In genomic region chr15:68508190-68508589, GRCm38 (mm10) we compare ENCODE assay signal across 22 mouse cellular contexts.
A peak's percentile ranks its signal among the peaks of the same experiment; 100 is the strongest.
DNase-seq lines count a peak whose midpoint lies in the region; ATAC-seq lines count a peak whose summit lies in the region.
"Had no signal": no experiment of that assay in that cellular context is flagged by ENCODE, and none has a peak within 500 bp of the region (broad histone marks: within the 10 kb centered on the region; RNA-seq: fewer than 3 reads in every experiment).

No protein-coding gene starts in this region.

- peak; percentile 34 to 39 for DNase-seq in cerebellum, postnatal 10 days
- no peak for DNase-seq in cerebellum, postnatal 36 days
- peak; percentile 3 for DNase-seq in left cerebral cortex, postnatal 4 days
- no peak for DNase-seq in left cerebral cortex, postnatal 25 days (ENCODE audit: low spot score in 2 of 2)
- DNase-seq in retina, embryonic 14.5 days (ENCODE audit: low spot score), result peak; percentile 13
- DNase-seq in retina, postnatal 1 day, result no peak
- DNase-seq: adrenal gland, postnatal 14 days; B cell, adult 2 months; cerebellum, adult 11-12 months; cerebellum, adult 9-10 months; gastrocnemius, postnatal 10 days; heart, adult 18-20 months had no signal

- no peaks in the 10 kb centered on the region for H3K9me3 ChIP-seq in kidney, embryonic 15.5 days (replicated peaks)
- no peaks in the 10 kb centered on the region for H3K9me3 ChIP-seq in kidney, embryonic 16.5 days (ENCODE audit: low read length)
- H3K9me3 ChIP-seq: embryonic facial prominence, embryonic 12.5 days; forebrain, embryonic 15.5 days; G1E; heart, embryonic 10.5 days; hindbrain, embryonic 10.5 days had no signal

- 0 out of 2 replicates have a peak, but pooled peaks cover 2% of the 10 kb centered on the region for H3K4me1 ChIP-seq in kidney, embryonic 15.5 days
- no peaks in the 10 kb centered on the region; the same call in 1 of the 2 replicates for H3K4me1 ChIP-seq in kidney, embryonic 16.5 days (ENCODE audit: insufficient read depth, low read length)
- H3K4me1 ChIP-seq: embryonic facial prominence, embryonic 12.5 days; forebrain, embryonic 15.5 days; heart, embryonic 10.5 days had no signal

- H3K4me3 ChIP-seq in kidney, embryonic 15.5 days (replicated peaks), result no peak overlapping the region
- H3K4me3 ChIP-seq in kidney, embryonic 16.5 days (ENCODE audit: low read length), result no peak overlapping the region
- H3K4me3 ChIP-seq: embryonic facial prominence, embryonic 12.5 days; forebrain, embryonic 15.5 days; heart, embryonic 10.5 days; hindbrain, embryonic 10.5 days had no signal

- H3K4me2 ChIP-seq in kidney, embryonic 15.5 days, result no peak overlapping the region
- H3K4me2 ChIP-seq in kidney, embryonic 16.5 days (replicated peaks; ENCODE audit: low read depth, low read length), result no peak overlapping the region
- H3K4me2 ChIP-seq: embryonic facial prominence, embryonic 12.5 days; forebrain, embryonic 15.5 days; hindbrain, embryonic 14.5 days had no signal

- H3K36me3 ChIP-seq in kidney, embryonic 15.5 days, result no peaks in the 10 kb centered on the region
- H3K36me3 ChIP-seq in kidney, embryonic 16.5 days (ENCODE audit: insufficient read depth, low read length), result no peaks in the 10 kb centered on the region
- H3K36me3 ChIP-seq: embryonic facial prominence, embryonic 12.5 days; forebrain, embryonic 15.5 days; G1E; heart, embryonic 10.5 days; hindbrain, embryonic 10.5 days had no signal

- 51% methylated on average over 5 of the region's 5 CpGs for WGBS in kidney, embryonic 15.5 days
- WGBS in kidney, embryonic 16.5 days, result 46% methylated on average over 5 of the region's 5 CpGs

- intact Hi-C loops in left cerebral cortex, postnatal 4 days (cut with DNase I), result no loop called here
- intact Hi-C loops in left cerebral cortex, postnatal 25 days (cut with DNase I), result no loop called here

- H3K27me3 ChIP-seq in kidney, embryonic 15.5 days, result no peaks in the 10 kb centered on the region
- no peaks in the 10 kb centered on the region for H3K27me3 ChIP-seq in kidney, embryonic 16.5 days (ENCODE audit: insufficient read depth, low read length)
- H3K27me3 ChIP-seq: embryonic facial prominence, embryonic 12.5 days; forebrain, embryonic 15.5 days had no signal

- no peak overlapping the region for H3K9ac ChIP-seq in kidney, embryonic 15.5 days
- no peak overlapping the region for H3K9ac ChIP-seq in kidney, embryonic 16.5 days (replicated peaks; ENCODE audit: low read length)
- H3K9ac ChIP-seq: embryonic facial prominence, embryonic 12.5 days; forebrain, embryonic 15.5 days; hindbrain, embryonic 14.5 days had no signal

- no peak overlapping the region for H3K27ac ChIP-seq in kidney, embryonic 15.5 days
- no peak overlapping the region for H3K27ac ChIP-seq in kidney, embryonic 16.5 days (ENCODE audit: low read length)
- H3K27ac ChIP-seq: embryonic facial prominence, embryonic 12.5 days; forebrain, embryonic 15.5 days; heart, embryonic 10.5 days; hindbrain, embryonic 10.5 days; hindbrain, embryonic 14.5 days had no signal

- peak; percentile 66; the same call in 1 of the 2 replicates for ATAC-seq in kidney, embryonic 15.5 days (replicated peaks; ENCODE audit: low FRiP score)
- ATAC-seq in kidney, embryonic 16.5 days (ENCODE audit: low FRiP score, low TSS enrichment), result no peak
- ATAC-seq: activated CD4-positive, CD25-positive, alpha-beta regulatory T cell, adult 4 months; CD4-positive, CD25-positive, alpha-beta regulatory T cell, adult 4 months; forebrain, embryonic 15.5 days had no signal

Comparison
In these comparisons a context has a peak if more than half of its experiments do, and no peak if none do; other contexts are left out.
1. DNase-seq: peak in cerebellum, postnatal 10 days (2 of 2), left cerebral cortex, postnatal 4 days (single experiment) and retina, embryonic 14.5 days (single experiment); none in cerebellum, postnatal 36 days (0 of 2), left cerebral cortex, postnatal 25 days (0 of 2) and retina, postnatal 1 day (single experiment).